Mouse (Mus musculus) thymus, postnatal 4 days (tissue): Measurements from ENCODE around the gene Cul1.
"Not testable (repeated sequence)": the region's sequence is repeated elsewhere in the genome, so short reads cannot be mapped to it uniquely, and the experiment has no call there.

ENCODE experiments used
- DNase-seq: peaks from one replicate; pipeline ENCODE4 v3.0.0; 2021

The Cul1 gene

DNA sequence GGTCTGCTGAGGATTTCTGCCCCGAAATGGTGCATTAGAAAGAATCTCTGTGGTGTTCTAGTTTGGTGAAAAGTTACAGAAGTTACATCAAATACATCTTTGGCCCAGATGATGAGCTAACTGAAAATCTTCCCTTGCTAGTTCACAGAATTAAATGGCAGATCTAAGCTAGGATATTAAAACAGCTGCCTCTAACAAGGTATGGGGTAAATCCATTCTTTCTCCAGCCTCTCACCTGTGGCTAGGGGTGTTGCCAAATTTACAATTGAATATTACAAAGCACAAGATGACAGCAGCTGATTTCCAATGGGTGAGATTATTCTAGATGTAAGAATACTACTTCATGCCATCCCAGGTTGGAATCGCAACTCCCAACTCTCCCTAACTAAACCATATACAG, at the start of gene Cul1:
Gene Cul1, plus strand, starts transcription at position 301 of the 400 bp plus-strand sequence.
- no peak for DNase-seq

DNA sequence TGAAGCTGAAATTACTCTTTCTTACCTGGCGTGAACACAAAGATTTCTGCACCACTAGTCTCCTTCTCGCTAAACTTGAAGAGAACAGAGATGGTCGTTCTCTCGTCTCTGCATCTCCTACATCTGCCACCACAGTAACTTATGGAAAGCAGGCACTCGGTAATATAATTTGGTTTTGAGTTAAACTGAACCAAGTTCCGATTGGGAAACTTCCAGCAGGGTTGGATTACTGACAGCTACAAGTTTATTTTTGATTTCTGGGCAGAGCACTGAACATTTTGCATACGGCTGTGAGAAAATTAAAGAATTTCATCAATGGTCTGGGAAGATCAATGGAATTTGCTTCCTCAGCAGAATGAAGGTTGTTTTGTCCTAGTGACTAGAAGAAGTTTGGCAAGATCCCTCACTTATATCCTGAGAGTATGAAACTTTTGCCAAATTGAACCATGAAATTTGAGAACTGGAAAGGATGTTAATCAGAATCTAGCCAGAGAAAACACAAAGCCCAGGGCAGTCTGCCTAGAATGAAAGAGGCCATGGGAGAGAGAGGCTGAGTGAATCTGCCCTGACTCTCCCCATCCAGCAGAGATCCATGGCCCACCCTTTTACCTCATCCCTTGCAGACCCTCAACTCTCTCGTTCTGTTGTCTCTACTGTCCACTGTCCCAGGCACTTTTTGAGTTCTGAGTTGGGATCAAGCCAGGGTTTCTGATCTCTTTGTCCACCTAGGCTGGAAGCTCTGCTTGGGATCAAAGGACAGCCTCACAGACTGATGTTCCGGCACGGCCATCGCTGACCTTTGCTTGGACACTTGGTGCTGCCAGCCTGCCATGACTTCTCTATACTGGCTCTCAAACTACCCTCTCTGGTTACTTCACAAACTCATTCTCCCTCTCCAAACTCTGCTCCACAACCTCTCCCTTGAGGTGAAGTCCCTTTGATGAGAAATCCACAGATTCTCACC, 48.5 kb upstream of the Cul1 start:
- DNase-seq: no peak

DNA sequence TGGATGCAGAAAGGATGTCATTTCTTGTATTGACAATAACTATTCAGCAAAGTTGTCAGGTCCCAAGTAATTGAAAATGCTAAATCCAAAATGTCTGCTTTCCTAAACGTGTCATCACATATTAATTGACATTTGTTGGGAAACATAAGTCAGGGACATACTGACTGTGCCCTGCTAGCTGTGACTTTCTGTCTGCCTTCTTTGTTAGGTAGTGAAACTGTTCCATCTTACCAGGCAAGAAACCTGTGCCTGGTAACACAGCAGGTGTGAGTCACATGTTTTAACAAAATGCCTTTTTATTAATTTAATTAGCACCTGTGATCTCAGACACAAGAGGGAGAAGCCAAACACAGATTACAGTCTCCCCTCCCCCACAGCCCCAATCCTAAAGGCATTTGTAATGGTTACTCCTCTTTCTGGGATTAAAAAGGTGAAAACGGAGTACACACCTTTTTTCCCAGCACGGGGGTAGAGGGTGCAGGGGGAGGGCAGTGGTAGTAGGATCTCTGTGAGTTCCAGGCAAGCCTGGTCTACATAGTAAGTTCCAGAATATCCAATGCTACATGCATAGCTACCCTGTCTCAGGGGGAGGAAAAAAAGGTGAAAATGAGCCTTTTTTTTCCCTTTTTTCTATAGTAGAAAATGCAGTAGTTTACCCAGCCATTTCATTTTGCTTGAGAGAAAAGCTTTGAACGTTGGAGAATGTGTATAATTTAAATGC, 40.2 kb upstream of the Cul1 start:
- DNase-seq: no peak

DNA sequence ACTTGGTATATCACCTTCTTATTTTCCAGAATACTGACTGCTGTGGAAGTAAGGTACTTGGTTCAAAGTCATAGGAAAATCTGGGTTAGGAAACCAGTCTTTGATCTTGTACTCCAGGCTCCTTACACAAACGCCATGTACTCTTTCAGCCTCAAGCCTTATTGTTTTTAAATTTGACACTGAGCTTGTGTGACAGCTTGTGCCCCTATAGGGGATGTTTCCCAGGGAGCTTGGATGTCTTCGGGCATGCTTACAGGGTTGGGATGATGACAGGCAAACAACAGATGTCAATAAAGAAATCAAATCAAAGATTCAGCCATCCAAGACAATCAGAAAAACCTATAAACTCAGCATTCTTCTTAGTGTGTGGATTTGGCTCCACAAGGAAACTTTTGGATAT, 39.5 kb upstream of the Cul1 start:
- DNase-seq: no peak

DNA sequence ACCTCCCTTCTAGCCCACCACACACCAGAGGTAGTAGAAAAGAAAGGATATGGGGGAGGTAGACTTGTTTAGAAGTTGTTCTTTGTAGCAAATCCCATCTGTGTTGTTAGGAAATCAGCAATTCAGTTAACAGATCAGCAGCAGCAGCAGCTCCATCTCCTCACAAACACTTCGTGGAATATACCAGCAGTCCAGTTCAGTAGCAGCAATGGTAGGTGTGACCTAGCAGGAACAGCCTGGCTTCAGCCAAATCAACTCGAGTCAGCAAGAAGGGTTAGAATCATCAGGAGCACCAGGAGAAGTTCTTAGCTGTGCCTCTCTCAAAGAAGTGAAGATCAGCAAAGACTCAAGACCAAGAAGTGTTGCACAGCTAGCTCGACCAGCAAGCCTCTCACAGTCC, 34.5 kb upstream of the Cul1 start:
- no peak for DNase-seq

DNA sequence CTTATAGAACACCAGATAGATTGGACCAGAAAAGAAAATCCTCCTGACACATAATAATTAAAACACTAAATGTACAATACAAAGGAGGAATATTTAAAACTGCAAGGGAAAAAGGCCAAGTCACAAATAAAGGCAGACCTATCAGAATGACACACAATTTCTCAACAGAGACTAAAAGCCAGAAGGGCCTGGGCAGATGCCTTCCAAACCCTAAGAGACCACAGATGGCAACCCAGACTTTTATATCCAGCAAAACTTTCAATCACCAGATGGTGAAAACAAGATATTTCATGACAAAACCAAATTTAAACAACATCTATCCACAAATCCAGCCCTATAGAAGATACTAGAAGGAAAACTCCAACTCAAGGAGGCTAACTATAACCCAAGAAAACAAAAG, 33.0 kb upstream of the Cul1 start:
- DNase-seq: no peak

DNA sequence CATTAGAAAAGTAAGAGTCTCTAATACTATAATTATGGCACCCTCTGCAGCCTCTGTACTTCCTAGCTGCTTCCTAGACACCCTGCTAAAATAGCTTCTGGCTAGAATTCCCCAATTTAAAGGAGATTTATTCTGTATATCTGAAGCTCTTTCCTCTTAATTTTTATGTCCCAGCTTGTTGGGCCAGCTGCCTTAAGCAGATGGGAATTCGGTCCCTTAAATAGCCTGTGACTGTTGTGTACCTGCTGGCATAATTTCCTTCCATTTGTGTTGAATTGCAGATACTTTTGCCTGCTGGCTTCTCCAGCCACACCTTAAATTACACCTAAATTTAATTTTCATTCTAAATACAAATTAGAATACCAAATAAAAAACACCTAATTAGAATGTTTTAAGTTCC, 32.0 kb upstream of the Cul1 start:
- DNase-seq: no peak

DNA sequence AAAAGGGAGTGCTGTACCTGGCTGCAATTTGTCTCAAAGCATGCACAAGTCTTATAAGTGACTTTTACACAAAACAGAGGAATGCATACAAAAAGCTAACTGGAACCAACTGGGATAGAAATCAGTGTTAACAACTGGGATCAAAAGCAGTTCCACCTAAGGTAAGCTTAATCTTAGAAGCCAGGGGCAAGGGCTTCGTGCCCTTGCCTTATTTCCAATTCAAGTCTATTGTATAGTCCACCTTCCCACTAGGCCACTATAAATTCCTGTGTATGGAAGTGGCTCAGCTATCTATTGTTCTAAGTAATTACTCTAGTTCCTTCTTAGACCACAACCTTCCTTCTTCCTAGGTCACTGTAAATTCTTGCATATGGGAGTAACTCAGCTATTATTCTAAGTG, 27.1 kb upstream of the Cul1 start:
- no peak for DNase-seq

DNA sequence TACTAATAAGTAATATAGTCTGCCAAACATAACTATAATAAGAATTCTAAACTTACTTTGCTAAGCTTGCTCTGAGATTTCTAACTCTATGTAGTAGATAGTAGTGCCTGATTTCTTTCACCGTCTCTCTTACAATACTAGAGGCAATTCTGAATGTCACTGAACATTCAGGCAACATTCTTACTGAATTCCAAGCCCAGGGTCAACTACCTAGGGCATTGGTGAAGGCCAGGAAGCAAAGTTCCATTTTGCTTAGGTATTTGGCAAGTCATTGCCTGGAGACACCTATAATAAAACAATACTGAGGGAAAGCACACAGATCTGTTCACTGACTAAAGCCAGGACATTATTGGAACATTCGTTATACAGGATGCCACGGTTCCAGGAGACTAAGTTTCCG, 26.6 kb upstream of the Cul1 start:
- DNase-seq: not testable (repeated sequence)

DNA sequence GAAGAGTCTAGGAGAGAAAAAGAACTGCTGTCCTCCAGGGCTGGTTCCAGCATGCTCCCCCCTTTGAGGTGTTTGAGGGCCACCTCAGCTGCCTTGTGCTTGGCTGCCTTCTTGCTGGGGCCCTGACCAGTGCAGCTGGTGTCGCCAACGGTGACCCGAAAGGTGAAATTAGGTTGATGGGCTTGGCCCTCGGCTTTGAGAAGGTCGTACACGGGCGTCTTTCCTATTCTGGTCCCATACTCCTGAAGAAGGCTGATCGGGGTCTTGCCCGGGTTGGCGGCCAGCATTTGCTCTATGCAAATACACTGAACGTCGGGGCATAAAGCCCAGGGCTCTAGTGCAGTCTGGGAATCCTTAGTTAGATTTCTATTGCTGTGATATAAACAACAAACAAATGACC, 20.4 kb upstream of the Cul1 start:
- not testable (repeated sequence) for DNase-seq

DNA sequence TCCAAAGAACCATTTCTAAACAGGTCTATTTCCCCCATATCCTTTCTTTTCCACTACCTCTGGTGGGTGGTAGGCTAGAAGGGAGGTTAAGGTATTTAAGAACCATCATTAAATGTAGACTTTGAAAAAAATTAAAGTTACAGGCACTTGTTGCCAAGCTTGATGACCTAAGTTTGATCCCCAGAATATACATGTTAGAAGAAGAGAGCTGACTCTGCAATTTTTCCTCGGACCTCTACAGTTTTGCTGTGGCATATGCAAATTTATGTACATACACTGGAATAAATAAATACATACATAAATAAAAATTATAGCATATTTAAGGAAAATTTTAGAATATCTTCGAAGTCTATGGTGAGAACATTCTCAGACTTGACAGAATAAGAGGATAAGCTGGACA, 13.1 kb upstream of the Cul1 start:
- no peak for DNase-seq

DNA sequence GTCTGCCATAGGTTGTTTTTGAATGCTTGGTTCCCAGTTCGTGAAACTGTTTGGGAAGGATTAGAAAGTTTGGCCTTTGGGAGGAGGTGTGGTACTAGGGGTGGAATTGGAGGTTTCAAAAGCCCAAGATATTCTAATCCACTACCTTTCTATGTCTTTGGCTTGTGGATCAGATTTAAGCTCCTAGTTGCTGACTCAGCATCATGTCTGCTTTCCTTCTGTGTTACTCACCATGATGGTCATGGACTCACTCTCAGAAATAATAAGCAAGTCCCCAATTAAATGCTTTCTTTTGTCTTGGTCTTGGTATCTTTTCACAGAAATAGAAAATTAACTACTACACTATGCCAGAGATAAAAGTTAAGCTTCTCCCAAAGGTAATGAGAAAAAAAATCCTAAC, 5.5 kb upstream of the Cul1 start:
- no peak for DNase-seq

DNA sequence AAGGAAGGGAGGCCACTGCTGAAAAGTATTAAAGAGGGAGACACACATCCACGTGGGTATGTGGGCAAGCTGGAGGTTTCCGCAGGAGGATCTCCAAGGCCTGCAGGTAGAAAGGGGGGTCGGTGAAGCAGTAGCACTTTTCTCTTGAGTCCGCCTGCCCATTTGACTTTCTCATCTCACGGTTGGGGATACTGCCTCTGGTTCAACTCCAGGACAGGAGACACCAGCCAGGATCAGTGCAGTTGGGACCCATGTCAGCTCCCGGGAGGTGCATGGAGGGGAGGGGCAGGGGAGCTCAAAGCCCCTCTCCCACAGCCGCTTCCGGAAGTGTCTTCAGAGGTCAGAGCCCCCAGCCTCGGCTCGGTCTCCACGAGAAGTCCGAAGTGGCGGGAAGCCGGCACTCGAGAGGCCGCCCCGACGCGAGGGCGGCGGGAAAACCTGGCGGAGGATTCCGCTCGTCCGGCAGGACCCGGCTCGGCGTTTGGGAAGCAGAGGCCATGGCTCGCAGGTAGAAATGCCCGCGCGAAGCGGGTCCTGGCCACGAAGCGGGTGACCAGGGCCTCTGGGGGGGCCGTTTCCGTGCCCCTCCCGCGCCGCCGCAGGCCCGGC, 428 bp downstream of the Cul1 start:
- DNase-seq: peak; percentile 69

DNA sequence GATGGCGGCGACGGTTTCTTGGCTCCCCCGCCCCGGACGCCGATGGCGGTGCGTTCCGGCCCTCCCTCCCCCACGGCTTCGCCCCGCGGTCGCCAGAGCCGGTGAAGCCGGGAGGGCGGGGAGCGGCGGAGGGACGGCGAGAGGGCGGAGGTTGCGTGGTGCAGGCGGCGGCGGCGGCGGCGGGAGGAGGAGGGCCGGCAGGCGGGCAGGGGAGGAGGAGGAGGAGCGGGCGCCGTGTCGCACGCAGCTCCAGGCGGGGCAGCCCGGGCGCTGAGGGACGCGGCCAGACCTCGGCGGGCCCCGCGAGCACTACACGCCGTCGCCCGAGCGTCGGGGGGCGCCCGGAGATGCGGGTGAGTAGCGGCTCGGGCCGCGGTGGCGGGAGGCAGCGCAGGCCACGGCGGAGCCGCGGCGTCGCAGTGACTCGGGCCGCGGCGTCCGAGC, 955 bp downstream of the Cul1 start:
- DNase-seq: peak; percentile 82

DNA sequence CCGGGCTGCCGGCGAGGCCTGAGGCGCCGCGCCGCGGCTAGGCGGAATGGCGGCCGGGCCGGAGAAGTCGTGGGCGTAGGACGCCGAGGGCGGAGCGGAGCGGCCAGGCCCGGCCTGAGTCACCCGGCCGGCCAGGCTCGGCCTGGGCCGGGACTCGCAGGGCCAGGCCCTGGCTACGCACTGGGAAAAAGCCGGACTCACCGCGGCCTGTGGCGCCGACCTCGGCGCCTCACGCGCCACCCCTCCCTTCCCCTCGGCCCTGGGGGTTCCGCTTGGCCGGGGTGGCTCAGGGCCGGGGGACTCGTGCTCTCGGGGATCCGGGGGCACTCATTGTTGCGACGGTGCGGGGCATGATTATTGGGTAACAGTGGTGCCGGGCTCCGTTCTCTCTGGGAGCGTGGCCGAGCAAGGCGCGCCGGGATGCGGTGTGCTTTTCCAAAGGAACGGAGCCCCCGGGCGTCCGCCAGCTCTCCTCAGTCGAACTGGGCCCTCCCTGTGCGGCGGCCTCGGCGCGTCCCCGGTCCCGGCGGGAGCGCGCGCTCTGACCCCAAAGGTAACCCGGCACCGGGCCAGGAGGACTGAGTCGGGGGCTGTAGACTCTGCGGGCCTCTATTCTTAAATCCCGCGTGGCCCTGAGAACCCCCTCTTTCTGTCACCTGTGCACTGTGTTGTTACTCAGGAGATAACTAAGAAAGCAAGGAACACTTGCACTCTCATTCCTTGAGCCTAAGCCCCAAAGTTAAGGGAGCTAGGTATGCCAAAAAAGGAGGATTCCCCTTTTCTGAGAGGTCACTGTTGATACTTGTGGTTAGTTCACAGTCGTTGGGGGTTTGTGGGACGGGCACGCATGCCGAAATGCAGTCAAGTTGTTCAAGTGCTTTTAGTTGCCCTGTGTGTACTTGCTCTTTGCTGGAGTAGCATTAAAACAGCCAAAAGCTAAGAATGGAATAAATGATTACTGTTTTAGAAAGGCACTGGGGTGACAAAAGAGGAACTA, 1.7 kb downstream of the Cul1 start:
- DNase-seq: peak; percentile 80

DNA sequence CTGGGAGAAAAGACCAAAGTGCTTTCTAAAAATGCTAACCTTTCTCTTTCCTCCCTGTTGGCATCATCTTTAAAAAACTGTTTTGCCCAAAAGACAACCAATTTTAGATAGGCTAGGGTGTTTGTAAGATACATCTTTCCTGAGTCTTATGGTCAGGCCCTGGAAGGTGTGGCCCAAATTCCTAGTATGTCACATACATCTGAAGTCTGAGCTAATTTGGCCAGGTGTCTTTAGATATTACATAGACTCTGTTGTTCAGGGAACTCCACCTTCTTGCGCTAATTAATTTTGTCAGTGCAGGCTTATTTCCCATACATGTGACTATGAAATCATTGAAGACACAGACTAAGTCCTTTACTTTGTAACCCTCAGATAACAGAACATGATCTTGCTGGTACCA, 2.6 kb downstream of the Cul1 start:
- no peak for DNase-seq

DNA sequence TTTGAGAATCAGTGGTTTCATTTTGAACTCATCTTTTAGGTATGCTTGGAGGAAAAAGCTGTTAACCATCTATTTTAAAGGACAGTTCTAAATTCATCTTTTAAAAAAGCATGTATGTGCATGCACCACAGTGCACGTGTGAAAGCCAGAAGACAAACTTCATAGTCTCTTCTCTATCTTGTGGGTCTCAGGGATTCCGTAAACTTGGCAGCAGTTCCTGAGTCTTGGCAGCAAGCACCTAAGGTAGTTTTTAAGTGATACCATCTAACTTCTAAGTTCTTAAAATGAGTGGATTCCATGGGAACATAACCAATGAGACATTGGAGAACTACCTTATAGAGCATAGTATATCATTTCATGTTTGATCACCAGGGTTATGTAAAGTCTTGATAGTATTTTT, 3.7 kb downstream of the Cul1 start:
- no peak for DNase-seq

DNA sequence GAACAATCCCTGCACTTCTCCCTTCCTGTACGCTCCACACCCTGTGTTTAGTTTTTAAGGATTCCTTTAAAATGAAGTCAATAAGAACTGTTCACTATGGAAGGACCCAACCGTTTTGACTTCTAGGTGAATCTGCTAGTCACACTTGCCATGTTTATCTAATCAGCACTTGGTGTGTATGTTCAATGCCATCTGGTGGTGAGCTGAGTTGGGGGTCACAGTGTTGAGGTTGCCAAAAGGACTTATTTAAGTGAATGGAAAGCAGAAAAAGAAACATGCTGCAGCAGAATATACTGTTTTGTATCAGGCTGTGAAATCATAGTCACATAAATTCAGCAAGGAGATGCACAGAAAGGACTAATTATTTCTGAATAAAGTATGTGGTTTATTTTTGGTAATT, 12.2 kb downstream of the Cul1 start:
- peak; percentile 51 for DNase-seq

DNA sequence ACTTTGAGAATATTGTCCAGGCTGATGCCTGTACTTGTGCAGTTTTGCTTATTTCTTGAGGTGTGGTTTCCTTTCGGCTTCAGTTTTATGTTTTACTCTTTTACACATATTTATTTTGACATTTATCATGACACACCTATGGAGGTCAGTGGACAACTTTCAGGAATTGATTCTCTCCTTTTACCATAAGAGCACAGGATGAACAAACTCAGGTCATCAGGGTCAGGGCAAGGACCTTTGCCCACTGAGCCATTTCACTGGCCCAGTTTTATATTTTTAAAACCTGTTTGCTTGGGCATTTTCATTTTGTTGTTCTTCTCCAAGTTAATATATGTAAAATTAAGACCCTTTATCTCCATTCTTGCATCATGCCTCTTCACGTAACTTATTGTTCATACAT, 13.3 kb downstream of the Cul1 start:
- DNase-seq: no peak

DNA sequence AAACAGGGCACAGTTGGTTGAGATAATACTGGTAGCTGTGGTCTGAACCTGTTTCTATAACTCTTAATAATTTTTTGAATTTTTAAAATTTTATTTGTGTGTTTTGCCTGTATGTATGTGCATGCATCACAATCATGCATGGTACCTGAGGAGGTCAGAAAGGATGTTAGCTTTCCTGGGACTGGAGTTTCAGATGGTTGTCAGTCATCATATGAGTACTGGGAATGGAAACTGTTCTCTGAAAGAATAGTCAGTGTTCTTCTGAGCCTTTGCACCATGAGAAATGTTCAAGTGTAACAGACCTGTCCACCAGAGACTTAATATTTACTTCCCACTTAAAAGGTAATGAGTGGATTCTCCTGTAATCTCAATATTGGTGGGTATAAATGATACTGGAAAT, 13.9 kb downstream of the Cul1 start:
- no peak for DNase-seq

DNA sequence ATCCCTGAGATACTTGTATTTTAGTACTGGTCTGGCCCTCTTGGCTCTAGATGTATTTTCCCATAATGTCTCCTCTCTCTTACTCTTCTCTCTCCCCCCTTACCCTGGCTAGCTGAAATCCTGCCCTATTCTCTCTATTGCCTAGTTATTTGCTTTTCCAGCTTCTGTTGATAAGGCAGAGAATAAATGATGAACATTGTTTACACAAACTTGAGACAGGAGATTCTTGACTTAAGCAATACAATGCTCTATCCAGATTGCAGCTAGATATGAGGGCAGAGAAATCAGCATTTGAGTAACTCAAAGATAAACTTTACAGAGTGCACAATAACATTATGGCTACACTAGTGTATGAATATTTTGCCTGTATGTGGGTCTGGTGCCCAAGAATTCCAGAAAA, 16.6 kb downstream of the Cul1 start:
- DNase-seq: no peak

DNA sequence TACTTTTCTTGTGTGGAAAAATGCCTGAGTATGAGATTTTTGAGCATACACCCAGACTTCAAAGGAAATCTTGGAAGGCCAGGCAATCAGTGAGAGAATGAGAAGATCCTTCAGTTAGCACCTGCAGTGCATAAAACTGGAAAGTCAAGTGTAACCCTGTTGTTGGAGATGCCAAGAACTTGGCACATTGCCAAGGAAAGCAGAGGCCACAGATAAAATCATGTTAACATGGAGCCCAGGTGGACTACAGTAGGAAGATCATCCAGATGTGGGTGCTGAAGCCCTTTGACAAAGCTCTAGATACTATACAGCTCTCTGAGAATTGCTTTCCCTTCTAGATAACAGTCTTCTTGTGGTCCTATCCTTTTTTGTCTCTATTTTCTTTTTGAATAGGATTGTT, 19.2 kb downstream of the Cul1 start:
- DNase-seq: no peak

DNA sequence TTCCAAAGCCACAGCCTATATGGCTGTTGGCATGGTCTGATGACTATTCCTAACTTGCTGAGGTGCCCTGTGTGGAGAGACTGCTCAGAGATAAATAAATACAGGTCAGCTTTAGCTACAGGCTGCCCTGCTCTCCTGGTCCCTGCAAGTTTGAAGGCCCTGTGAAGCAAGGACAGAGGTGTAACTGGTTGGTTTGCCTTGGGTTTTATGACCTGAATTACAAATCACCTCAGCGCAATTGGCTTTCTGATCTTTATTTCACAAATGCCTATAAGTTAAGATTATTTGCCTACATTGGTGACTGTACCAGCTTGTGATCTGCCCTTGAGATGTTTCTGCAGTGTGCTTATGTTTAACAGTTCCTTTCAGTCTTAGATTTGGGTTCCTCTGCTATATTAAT, 28.8 kb downstream of the Cul1 start:
- no peak for DNase-seq
